Mouse (Mus musculus): ENCODE data around the gene Mau2. TPM values are rescaled to one million over a fixed set of nuclear protein-coding genes. Genes with fewer than 3 reads are reported as not detected.
A peak's percentile ranks its signal among the peaks of the same experiment; 100 is the strongest.
"Not testable (repeated sequence)": the region's sequence is repeated elsewhere in the genome, so short reads cannot be mapped to it uniquely, and the experiment has no call there.

The Mau2 gene
- polyA plus RNA-seq, 1 experiment from 2014 or later, result 77.8 TPM

- WGBS, result under 1% methylated on average over 84 of the region's 87 CpGs
- H3K9ac ChIP-seq (replicated peaks), result peak within 1 kb of the TSS; percentile 79
- peak within 1 kb of the TSS; percentile 91 for H3K27ac ChIP-seq (replicated peaks)
- peaks cover 19% of the 10 kb centered on the region for H3K4me1 ChIP-seq
- no peaks in the 10 kb centered on the region for H3K9me3 ChIP-seq
- H3K36me3 ChIP-seq, result no peaks in the 10 kb centered on the region
- no peaks in the 10 kb centered on the region for H3K27me3 ChIP-seq
- peak within 1 kb of the TSS; percentile 87 for H3K4me2 ChIP-seq (replicated peaks)
- peak; percentile 100 for ATAC-seq (ENCODE audit: low FRiP score, low read depth)
- peak within 1 kb of the TSS; percentile 74 for H3K4me3 ChIP-seq
Observed at GRCm38 (mm10) chr8:69995776-69996588, 46.6 kb downstream of the Mau2 start, which contains the start of gene Gatad2a. TSS of gene Gatad2a (minus strand) at chr8:69996384.

GRCm38 (mm10) chr8:69995422-69995775 is 47.1 kb downstream of the Mau2 start:
- WGBS, result 0% methylated on average over 7 of the region's 7 CpGs
- no peak for ATAC-seq (ENCODE audit: low FRiP score, low read depth)
- peak overlapping the region; percentile 79 for H3K9ac ChIP-seq (replicated peaks)
- no peaks in the 10 kb centered on the region for H3K9me3 ChIP-seq
- H3K4me1 ChIP-seq, result peaks cover 19% of the 10 kb centered on the region
- peak overlapping the region; percentile 74 for H3K4me3 ChIP-seq
- H3K27ac ChIP-seq (replicated peaks), result peak overlapping the region; percentile 91
- peak overlapping the region; percentile 87 for H3K4me2 ChIP-seq (replicated peaks)
- no peaks in the 10 kb centered on the region for H3K36me3 ChIP-seq
- H3K27me3 ChIP-seq, result no peaks in the 10 kb centered on the region

DNA sequence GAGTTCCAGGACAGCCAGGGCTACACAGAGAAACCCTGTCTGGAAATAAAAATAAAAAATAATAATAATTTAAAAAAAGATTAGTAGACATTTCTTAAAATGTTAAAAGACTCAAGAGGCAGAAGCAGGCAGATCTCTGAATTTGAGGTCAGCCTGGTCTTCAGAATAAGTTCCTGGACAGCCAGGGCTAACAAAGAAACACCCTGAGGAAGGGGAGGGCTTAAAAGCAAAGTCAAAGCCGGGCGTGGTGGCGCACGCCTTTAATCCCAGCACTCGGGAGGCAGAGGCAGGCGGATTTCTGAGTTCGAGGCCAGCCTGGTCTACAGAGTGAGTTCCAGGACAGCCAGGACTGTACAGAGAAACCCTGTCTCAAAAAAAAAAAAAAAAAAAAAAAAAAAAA is 53.6 kb downstream of the Mau2 start:
- not testable (repeated sequence) for ATAC-seq (ENCODE audit: low FRiP score, low read depth); H3K36me3 ChIP-seq; H3K4me3 ChIP-seq; H3K4me1 ChIP-seq; H3K27me3 ChIP-seq; H3K9me3 ChIP-seq; H3K9ac ChIP-seq (replicated peaks); H3K27ac ChIP-seq (replicated peaks); H3K4me2 ChIP-seq (replicated peaks)
- WGBS, result 97% methylated on average over 7 of the region's 7 CpGs

- Histone ChIP-seq H3K27me3 (no peaks in the 10 kb centered on the region), H3K27ac (replicated peaks) (no peak overlapping the region), H3K4me1 (no peaks in the 10 kb centered on the region), H3K36me3 (no peaks in the 10 kb centered on the region), H3K4me3 (no peak overlapping the region), H3K9me3 (no peaks in the 10 kb centered on the region), H3K9ac (replicated peaks) (no peak overlapping the region), H3K4me2 (replicated peaks) (no peak overlapping the region)
- no peak for ATAC-seq (ENCODE audit: low FRiP score, low read depth)
Observed at GRCm38 (mm10) chr8:69987744-69988143, 54.8 kb downstream of the Mau2 start.

DNA sequence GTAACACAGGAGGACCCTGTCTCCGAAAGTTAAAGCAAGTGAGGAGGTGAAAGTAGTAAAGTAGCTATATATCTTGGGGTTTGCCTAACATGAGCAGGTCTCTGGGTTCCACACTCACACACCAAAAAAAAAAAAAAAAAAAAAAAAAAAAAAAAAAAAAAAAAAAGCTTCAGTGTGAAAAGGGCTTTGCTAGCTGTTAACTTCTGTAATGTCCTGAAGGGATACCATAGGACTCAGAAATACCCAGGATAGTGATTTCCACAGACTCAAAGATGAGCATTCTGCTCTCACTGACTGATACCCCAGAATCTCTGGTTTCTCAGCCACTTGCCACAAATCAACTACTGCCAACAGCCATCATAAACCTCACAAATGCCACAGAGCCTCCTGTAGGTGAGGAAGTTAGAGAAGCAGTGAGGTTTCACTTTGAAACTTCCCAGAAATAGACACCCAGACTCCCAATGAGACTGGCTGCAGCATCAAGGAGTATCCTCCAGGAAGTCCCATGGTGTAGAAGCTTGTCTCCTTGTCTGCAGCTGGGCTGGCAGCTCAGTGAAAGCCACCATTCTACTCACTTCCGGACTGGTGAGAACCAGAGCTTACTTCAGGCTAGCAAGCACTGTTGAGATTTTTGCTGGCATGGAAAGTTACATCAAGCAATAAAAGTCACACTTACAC is 57.5 kb downstream of the Mau2 start:
- Histone ChIP-seq H3K9ac (replicated peaks) (no peak overlapping the region), H3K4me1 (no peaks in the 10 kb centered on the region), H3K36me3 (no peaks in the 10 kb centered on the region), H3K4me3 (no peak overlapping the region), H3K4me2 (replicated peaks) (no peak overlapping the region), H3K9me3 (no peaks in the 10 kb centered on the region), H3K27ac (replicated peaks) (no peak overlapping the region), H3K27me3 (no peaks in the 10 kb centered on the region)
- no peak for ATAC-seq (ENCODE audit: low FRiP score, low read depth)
- 96% methylated on average over 2 of the region's 2 CpGs for WGBS

DNA sequence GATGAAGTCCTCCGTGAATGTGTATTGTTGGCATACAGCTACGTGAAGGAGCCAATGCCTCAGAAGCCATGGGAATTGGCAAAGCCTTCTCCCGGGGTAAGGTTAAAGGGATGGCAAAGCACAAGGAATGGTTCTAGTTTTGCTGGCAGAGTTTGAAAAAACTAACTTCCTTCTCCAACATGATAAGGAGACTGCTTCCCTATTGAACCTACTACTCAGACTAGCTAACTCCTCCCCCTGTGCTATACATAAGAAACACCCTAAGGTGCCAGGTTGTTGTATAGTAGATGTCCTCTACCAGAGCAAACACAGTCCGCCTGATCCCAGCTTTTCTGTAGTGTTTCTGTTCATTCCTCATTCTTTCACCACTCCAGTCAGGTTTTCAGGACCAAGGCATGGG is 64.1 kb downstream of the Mau2 start:
- peaks cover 6% of the 10 kb centered on the region for H3K4me1 ChIP-seq
- H3K9me3 ChIP-seq, result no peaks in the 10 kb centered on the region
- ATAC-seq (ENCODE audit: low FRiP score, low read depth), result no peak
- H3K36me3 ChIP-seq, result no peaks in the 10 kb centered on the region
- H3K4me3 ChIP-seq, result no peak overlapping the region
- no peak overlapping the region for H3K27ac ChIP-seq (replicated peaks)
- no peak overlapping the region for H3K4me2 ChIP-seq (replicated peaks)
- no peak overlapping the region for H3K9ac ChIP-seq (replicated peaks)
- 0 out of 2 replicates have a peak, but pooled peaks cover 3% of the 10 kb centered on the region for H3K27me3 ChIP-seq
- WGBS, result 93% methylated on average over 4 of the region's 4 CpGs

DNA sequence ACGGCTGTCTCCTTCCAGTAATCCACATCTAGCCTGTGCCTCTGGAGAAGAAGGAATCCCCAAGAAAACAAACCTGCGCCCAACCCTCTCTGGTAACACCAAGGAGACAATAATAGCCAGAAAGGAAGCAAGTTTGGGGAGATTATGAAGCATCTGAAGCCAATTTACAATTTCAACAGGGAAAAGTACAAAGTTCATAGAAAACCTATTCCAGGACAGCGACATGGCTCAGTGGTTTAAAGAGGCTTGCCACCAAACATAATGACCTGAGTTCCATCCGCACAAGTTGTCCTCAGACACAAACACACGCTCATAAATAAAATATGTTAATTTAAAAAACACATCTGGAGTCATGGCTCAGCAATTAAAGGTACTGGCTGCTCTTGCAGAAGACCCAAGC is 67.7 kb downstream of the Mau2 start:
- H3K4me3 ChIP-seq, result peak overlapping the region; percentile 73
- H3K4me2 ChIP-seq (replicated peaks), result peak overlapping the region; percentile 78
- no peak for ATAC-seq (ENCODE audit: low FRiP score, low read depth)
- peaks cover 34% of the 10 kb centered on the region for H3K4me1 ChIP-seq
- peak overlapping the region; percentile 80 for H3K9ac ChIP-seq (replicated peaks)
- H3K36me3 ChIP-seq, result no peaks in the 10 kb centered on the region
- 0 out of 2 replicates have a peak, but pooled peaks cover 3% of the 10 kb centered on the region for H3K27me3 ChIP-seq
- no peaks in the 10 kb centered on the region for H3K9me3 ChIP-seq
- 33% methylated on average over 5 of the region's 5 CpGs for WGBS
- H3K27ac ChIP-seq (replicated peaks), result peak overlapping the region; percentile 80

- Histone ChIP-seq H3K4me1 (peaks cover 34% of the 10 kb centered on the region), H3K9me3 (no peaks in the 10 kb centered on the region), H3K9ac (replicated peaks) (peak overlapping the region; percentile 80), H3K4me3 (peak overlapping the region; percentile 73), H3K36me3 (no peaks in the 10 kb centered on the region), H3K27ac (replicated peaks) (peak overlapping the region; percentile 80), H3K27me3 (0 out of 2 replicates have a peak, but pooled peaks cover 3% of the 10 kb centered on the region), H3K4me2 (replicated peaks) (peak overlapping the region; percentile 78)
- 0% methylated on average over 33 of the region's 50 CpGs for WGBS
- ATAC-seq (ENCODE audit: low FRiP score, low read depth), result peak; percentile 95
Observed at GRCm38 (mm10) chr8:69974194-69974614, 68.3 kb downstream of the Mau2 start.

DNA sequence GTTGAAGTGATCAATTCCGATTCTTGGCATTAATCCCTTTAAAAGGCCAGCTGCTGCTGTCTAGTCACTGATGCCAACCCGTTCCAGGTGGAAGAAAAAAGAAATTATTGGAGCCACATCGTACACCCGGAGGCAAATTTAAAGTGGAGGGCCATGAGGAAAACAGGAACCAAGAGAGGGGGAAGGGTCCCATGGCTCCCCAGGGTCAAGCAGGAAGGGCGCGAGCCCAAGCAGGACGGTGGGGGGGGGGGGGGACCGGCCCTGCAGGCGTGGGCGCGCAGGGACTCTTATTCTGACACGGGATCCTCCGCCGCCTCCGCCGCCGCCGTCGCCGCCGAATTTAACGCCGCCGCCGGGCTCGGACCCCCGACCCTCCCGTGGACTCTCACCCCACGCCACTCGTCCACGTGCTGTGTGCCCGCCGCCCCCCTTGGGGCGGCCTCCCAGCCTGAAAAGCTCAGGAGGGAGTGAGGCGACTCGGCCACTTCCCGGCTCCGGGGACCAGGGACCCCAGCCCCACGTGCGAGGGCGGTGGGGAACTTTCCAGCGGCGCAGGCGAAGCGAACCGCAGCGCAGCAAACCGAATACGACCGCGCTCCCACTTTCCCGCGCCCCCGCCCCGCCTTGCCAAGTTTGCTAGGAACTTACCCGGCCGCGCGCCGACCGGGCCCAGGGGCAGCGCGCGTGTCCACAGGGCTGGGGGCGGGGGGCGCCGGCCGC is 68.9 kb downstream of the Mau2 start:
- peak overlapping the region; percentile 78 for H3K4me2 ChIP-seq (replicated peaks)
- H3K27ac ChIP-seq (replicated peaks), result peak overlapping the region; percentile 80
- peaks cover 34% of the 10 kb centered on the region for H3K4me1 ChIP-seq
- H3K4me3 ChIP-seq, result peak overlapping the region; percentile 73
- peak overlapping the region; percentile 80 for H3K9ac ChIP-seq (replicated peaks)
- no peaks in the 10 kb centered on the region for H3K9me3 ChIP-seq
- peak; percentile 67 for ATAC-seq (ENCODE audit: low FRiP score, low read depth)
- H3K27me3 ChIP-seq, result 0 out of 2 replicates have a peak, but pooled peaks cover 3% of the 10 kb centered on the region
- WGBS, result under 1% methylated on average over 34 of the region's 68 CpGs
- H3K36me3 ChIP-seq, result no peaks in the 10 kb centered on the region

DNA sequence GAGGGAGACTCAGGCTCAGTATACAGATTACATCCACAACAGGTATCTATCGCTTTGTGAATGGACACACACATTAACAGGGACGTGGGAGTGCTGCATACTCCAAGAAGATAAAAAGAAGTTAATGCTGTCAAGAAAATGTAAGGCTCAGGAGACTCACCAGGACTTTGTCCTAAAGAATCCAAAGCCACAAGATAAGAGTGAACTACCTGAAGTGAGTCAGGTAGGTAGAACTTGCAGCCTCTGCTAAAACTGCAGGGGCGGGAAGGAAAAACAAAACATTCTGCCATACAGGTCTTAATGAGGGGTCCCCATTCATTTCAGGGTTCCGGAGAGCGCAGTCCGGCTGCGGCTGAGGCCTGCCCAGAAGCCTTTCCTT is 69.5 kb downstream of the Mau2 start:
- no peak for ATAC-seq (ENCODE audit: low FRiP score, low read depth)
- peak overlapping the region; percentile 80 for H3K27ac ChIP-seq (replicated peaks)
- 13% methylated on average over 7 of the region's 7 CpGs for WGBS

GRCm38 (mm10) chr8:69970880-69971279 is 71.7 kb downstream of the Mau2 start:
- Histone ChIP-seq H3K4me1 (peaks cover 34% of the 10 kb centered on the region), H3K9me3 (no peaks in the 10 kb centered on the region), H3K27ac (replicated peaks) (no peak overlapping the region), H3K4me3 (no peak overlapping the region), H3K4me2 (replicated peaks) (no peak overlapping the region), H3K27me3 (0 out of 2 replicates have a peak, but pooled peaks cover 3% of the 10 kb centered on the region), H3K36me3 (no peaks in the 10 kb centered on the region), H3K9ac (replicated peaks) (no peak overlapping the region)
- ATAC-seq (ENCODE audit: low FRiP score, low read depth), result no peak
- WGBS, result 93% methylated on average over 2 of the region's 2 CpGs

More for the DNA sequence above, 69.5 kb downstream of the Mau2 start:
- H3K27me3 ChIP-seq, result 0 out of 2 replicates have a peak, but pooled peaks cover 3% of the 10 kb centered on the region
- no peaks in the 10 kb centered on the region for H3K9me3 ChIP-seq
- H3K4me3 ChIP-seq, result peak overlapping the region; percentile 73
- no peaks in the 10 kb centered on the region for H3K36me3 ChIP-seq
- H3K9ac ChIP-seq (replicated peaks), result peak overlapping the region; percentile 80
- H3K4me1 ChIP-seq, result peaks cover 34% of the 10 kb centered on the region
- peak overlapping the region; percentile 78 for H3K4me2 ChIP-seq (replicated peaks)

Data from midbrain, embryonic 12.5 days (tissue).